Mouse (Mus musculus): ENCODE results near the gene Tmem238. TPM values are rescaled to one million over a fixed set of nuclear protein-coding genes. Genes with fewer than 3 reads are reported as not detected.

Tmem238 gene
- total and polyA plus RNA-seq, 2 experiments from 2014 or later = 14.6 to 18.2 TPM

DNA sequence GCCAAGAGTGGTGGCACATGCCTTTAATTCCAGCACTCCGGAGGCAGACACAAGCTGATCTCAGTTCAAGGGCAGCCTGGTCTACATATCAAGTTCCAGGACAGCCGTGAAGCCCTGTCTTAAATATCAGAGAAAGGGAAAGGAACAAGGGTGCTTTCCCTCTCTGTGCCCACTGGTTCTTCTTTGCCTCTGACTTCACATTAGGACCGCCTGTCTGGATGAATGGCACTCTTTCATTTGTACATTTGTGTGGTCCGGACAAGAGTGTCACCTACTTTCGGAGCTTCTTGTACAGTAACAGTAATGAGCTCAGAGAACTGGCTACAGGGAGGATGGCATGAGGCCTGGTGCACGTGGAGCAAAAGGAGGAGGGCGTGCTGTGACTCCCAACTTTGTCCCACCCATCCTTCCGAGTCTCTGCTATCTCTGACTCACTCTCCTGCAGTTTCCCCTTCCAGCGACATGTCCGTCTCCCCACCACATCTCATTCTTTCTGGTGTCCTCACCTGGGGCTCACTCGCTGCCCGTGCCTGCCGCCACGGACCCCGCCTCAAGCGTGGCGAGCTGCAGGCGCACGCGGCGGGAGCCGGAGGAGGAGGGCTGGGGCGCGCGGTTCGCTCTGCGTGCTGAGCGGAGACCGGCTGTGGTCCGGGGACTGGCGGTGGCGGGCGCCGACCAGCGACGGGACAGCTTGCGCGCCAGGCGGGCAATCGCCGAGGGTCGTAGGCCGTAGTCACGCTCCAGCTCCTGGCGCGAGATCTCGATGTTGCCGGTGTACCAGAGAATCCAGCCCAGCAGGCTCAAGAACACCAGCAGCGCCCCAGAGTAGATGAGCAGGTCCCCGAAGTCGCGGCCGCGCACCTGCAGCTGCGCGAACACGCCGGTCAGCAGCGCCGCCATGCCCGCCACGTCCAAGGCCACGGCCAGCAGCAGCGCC lies 689 bp downstream of the Tmem238 start:
- WGBS = 2% methylated on average over 51 of the region's 64 CpGs
- TF ChIP-seq CTCF (IDR thresholded peaks at IDR 0.05) = peak; percentile 35
- Histone ChIP-seq H3K27me3 (ENCODE audit: insufficient read depth, low read length) (no peaks in the 10 kb centered on the region), H3K9me3 (ENCODE audit: low read length) (no peaks in the 10 kb centered on the region), H3K4me1 (ENCODE audit: insufficient read depth, low read length) (peaks cover 3% of the 10 kb centered on the region; the same call in 1 of the 2 replicates), H3K4me3 (ENCODE audit: low read depth, low read length) (peak overlapping the region; percentile 57), H3K36me3 (ENCODE audit: insufficient read depth, low read length) (peaks cover 5% of the 10 kb centered on the region; the same call in 1 of the 2 replicates), H3K4me2 (ENCODE audit: low read depth, low read length, poor library complexity, severe bottlenecking) (peak overlapping the region; percentile 91), H3K27ac (ENCODE audit: low read depth, low read length) (peak overlapping the region; percentile 89), H3K9ac (replicated peaks; ENCODE audit: low read length, poor library complexity, severe bottlenecking) (peak overlapping the region; percentile 85)
- ATAC-seq (ENCODE audit: low FRiP score) (peak; percentile 45), DNase-seq (ENCODE audit: low spot score) (peak; percentile 63)

DNA sequence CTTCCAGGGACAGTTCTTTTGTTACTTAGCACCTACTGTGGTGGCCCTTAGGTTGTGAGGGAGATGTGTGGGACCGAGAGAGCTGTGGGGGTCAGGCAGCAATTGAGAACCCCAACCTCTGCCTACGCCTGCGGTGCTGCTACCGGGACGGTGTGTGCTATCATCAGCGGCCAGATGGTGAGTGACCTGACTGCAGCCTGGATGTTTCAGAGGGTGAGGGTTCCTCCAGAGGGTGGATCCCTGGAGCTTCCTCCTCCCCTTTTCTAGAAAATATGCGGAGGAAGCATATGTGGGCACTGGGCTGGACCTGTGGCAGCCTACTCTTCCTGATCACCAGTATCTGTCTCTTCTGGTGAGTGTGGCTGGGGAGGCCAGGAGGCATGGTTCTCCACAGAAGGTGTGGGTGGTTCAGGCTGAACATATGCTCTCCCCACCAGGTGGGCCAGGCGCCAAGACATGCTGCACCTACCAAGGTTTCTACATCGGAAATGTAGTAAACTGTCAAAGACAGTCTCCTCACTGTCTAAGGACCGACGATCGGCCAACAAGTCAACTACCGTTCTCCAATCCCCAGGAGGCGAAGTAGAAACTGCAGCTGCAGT lies 5.7 kb downstream of the Tmem238 start:
- Histone ChIP-seq H3K9ac (replicated peaks; ENCODE audit: low read length, poor library complexity, severe bottlenecking) (no peak overlapping the region), H3K27ac (ENCODE audit: low read depth, low read length) (no peak overlapping the region), H3K27me3 (ENCODE audit: insufficient read depth, low read length) (peaks cover 5% of the 10 kb centered on the region; the same call in 1 of the 2 replicates), H3K4me1 (ENCODE audit: insufficient read depth, low read length) (0 out of 2 replicates have a peak, but pooled peaks cover 3% of the 10 kb centered on the region), H3K4me3 (ENCODE audit: low read depth, low read length) (no peak overlapping the region), H3K36me3 (ENCODE audit: insufficient read depth, low read length) (peaks cover 3% of the 10 kb centered on the region; the same call in 1 of the 2 replicates), H3K9me3 (ENCODE audit: low read length) (no peaks in the 10 kb centered on the region), H3K4me2 (ENCODE audit: low read depth, low read length, poor library complexity, severe bottlenecking) (no peak overlapping the region)
- WGBS = 83% methylated on average over 14 of the region's 14 CpGs
- ATAC-seq (ENCODE audit: low FRiP score) (no peak), DNase-seq (ENCODE audit: low spot score) (no peak)
- no peak for TF ChIP-seq CTCF (IDR thresholded peaks at IDR 0.05)

DNA sequence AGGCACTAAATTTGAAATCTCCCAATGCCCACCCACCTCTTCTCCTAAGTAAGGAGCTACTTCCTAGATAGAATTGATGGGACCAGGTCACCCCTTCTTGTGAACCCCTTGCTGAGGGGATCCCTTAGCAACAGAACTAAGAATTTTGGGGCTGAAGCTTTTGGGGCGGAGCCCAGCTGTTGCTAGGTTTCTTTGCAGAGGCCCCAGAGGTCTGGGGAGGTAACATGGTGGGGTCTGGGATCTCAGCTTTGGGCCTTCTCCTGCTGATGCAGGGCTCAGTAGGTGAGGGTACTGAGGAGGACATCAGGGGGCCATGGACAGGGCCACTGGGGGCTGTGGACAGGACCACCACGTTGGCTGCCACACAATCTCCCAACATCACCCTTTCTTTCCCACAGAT lies 6.7 kb downstream of the Tmem238 start, which contains the start of the genes Il11 and Tmem190:
TSS of gene Il11 (minus strand) at position 101 of the 400 bp plus-strand sequence.
TSS of gene Tmem190 (plus strand) at position 179 of the 400 bp plus-strand sequence.
- Histone ChIP-seq H3K4me2 (ENCODE audit: low read depth, low read length, poor library complexity, severe bottlenecking) (no peak within 1 kb of the TSS), H3K27ac (ENCODE audit: low read depth, low read length) (no peak within 1 kb of the TSS), H3K4me3 (ENCODE audit: low read depth, low read length) (no peak within 1 kb of the TSS), H3K36me3 (ENCODE audit: insufficient read depth, low read length) (peaks cover 3% of the 10 kb centered on the region; the same call in 1 of the 2 replicates), H3K27me3 (ENCODE audit: insufficient read depth, low read length) (peaks cover 15% of the 10 kb centered on the region; the same call in 1 of the 2 replicates), H3K4me1 (ENCODE audit: insufficient read depth, low read length) (no peaks in the 10 kb centered on the region), H3K9me3 (ENCODE audit: low read length) (no peaks in the 10 kb centered on the region), H3K9ac (replicated peaks; ENCODE audit: low read length, poor library complexity, severe bottlenecking) (no peak within 1 kb of the TSS)
- ATAC-seq (ENCODE audit: low FRiP score) (no peak), DNase-seq (ENCODE audit: low spot score) (no peak)
- 83% methylated on average over 2 of the region's 2 CpGs for WGBS
- TF ChIP-seq CTCF (IDR thresholded peaks at IDR 0.05) = no peak

DNA sequence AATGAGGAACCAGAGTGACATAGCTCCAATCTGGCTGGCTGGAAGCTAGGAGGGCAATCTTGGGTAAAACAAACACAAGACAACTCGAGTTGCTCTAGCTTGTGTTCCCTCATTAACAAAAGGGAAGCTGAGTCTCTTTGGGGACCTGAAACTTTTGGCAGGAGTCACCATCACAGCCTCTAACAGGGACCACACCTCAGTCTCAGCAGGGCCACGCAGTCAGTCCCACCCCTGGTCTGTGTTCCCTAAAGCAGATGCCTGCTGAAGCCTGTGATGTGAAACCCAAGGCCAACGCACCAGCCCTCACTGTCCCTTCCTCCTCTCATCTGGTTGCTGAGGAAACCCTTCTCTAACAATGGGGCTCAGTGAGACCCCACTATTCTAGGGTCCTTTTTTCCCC lies 7.3 kb downstream of the Tmem238 start:
- no peak overlapping the region for H3K4me3 ChIP-seq (ENCODE audit: low read depth, low read length)
- no peak overlapping the region for H3K9ac ChIP-seq (replicated peaks; ENCODE audit: low read length, poor library complexity, severe bottlenecking)
- DNase-seq (ENCODE audit: low spot score) (no peak), ATAC-seq (ENCODE audit: low FRiP score) (no peak)
- H3K27me3 ChIP-seq (ENCODE audit: insufficient read depth, low read length) = peaks cover 21% of the 10 kb centered on the region
- H3K4me1 ChIP-seq (ENCODE audit: insufficient read depth, low read length) = no peaks in the 10 kb centered on the region
- H3K27ac ChIP-seq (ENCODE audit: low read depth, low read length) = no peak overlapping the region
- no peak for TF ChIP-seq CTCF (IDR thresholded peaks at IDR 0.05)
- no peaks in the 10 kb centered on the region for H3K9me3 ChIP-seq (ENCODE audit: low read length)
- no peak overlapping the region for H3K4me2 ChIP-seq (ENCODE audit: low read depth, low read length, poor library complexity, severe bottlenecking)
- WGBS = 50% methylated on average over 3 of the region's 3 CpGs
- H3K36me3 ChIP-seq (ENCODE audit: insufficient read depth, low read length) = peaks cover 3% of the 10 kb centered on the region; the same call in 1 of the 2 replicates

DNA sequence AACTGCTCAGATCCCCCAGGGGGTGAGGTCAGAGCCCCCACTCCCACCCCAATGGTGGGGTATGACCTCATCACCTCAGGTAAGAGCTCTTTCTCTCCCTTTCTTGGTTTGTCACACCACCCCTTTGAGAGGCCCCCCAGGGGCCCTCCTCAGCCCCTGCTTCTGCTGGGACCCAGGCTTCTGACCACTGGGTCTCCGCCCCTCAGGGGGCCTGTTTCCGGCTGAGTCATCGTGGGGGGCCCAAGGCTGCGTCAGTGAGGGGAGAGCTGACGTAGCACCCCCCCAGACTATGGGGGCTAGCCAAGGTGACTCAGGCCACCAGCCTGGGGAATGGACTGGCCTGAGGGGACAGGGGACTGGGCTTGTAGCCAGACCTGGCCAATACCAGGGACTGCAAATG lies 9.5 kb downstream of the Tmem238 start:
- H3K4me1 ChIP-seq (ENCODE audit: insufficient read depth, low read length) = no peaks in the 10 kb centered on the region
- no peaks in the 10 kb centered on the region for H3K9me3 ChIP-seq (ENCODE audit: low read length)
- no peak for TF ChIP-seq CTCF (IDR thresholded peaks at IDR 0.05)
- 49% methylated on average over 5 of the region's 5 CpGs for WGBS
- no peak overlapping the region for H3K4me2 ChIP-seq (ENCODE audit: low read depth, low read length, poor library complexity, severe bottlenecking)
- peaks cover 40% of the 10 kb centered on the region for H3K27me3 ChIP-seq (ENCODE audit: insufficient read depth, low read length)
- no peak overlapping the region for H3K9ac ChIP-seq (replicated peaks; ENCODE audit: low read length, poor library complexity, severe bottlenecking)
- peaks cover 3% of the 10 kb centered on the region; the same call in 1 of the 2 replicates for H3K36me3 ChIP-seq (ENCODE audit: insufficient read depth, low read length)
- H3K27ac ChIP-seq (ENCODE audit: low read depth, low read length) = no peak overlapping the region
- DNase-seq (ENCODE audit: low spot score) = no peak
- no peak overlapping the region for H3K4me3 ChIP-seq (ENCODE audit: low read depth, low read length)
- ATAC-seq (ENCODE audit: low FRiP score) = no peak; the same call in 1 of the 2 replicates
